Mouse (Mus musculus) hematopoietic stem cell, adult 5-6 weeks (primary cell): Measurements from ENCODE around the gene Dmrt1. TPM values are rescaled to one million over a fixed set of nuclear protein-coding genes. Genes with fewer than 3 reads are reported as not detected.

Experiments used
- total RNA-seq: library from RNA; stranded (forward); fragments of 172-1452, 232-1000 nt; gene quantifications from 2 replicates; pipeline ENCODE4 v1.2.3, GENCODE M21; 2017

The Dmrt1 gene
- total RNA-seq, 1 experiment from 2014 or later, result not detected

Other genes with a start within 250 kb of the Dmrt1 start
- gene Dmrt3, start 104.7 kb downstream of the Dmrt1 start, total RNA-seq, result not detected in 2 replicates
- not detected in 2 replicates for gene Dmrt2, start 166.8 kb downstream of the Dmrt1 start, total RNA-seq